23 mouse cellular contexts compared by ENCODE assay signal in genomic region chr11:46753662-46754061, GRCm38 (mm10). TPM values are rescaled to one million over a fixed set of nuclear protein-coding genes. Genes with fewer than 3 reads are reported as not detected.
DNase-seq lines count a peak whose midpoint lies in the region; ATAC-seq and TF ChIP-seq lines count a peak whose summit lies in the region.
"Had no signal": no experiment of that assay in that cellular context is flagged by ENCODE, and none has a peak within 500 bp of the region (broad histone marks: within the 10 kb centered on the region; RNA-seq: fewer than 3 reads in every experiment).

No protein-coding gene starts in this region.

- 30% methylated on average over 2 of the region's 2 CpGs for WGBS in kidney, embryonic 14.5 days
- 29% methylated on average over 2 of the region's 2 CpGs for WGBS in lung, postnatal 0 days
- 69% methylated on average over 2 of the region's 2 CpGs for WGBS in embryonic facial prominence, embryonic 10.5 days

- no peak overlapping the region for H3K4me2 ChIP-seq in kidney, embryonic 14.5 days (replicated peaks; ENCODE audit: low read depth, low read length)
- no peak overlapping the region for H3K4me2 ChIP-seq in lung, postnatal 0 days (replicated peaks; ENCODE audit: low read depth, low read length)
- H3K4me2 ChIP-seq: embryonic facial prominence, embryonic 15.5 days; heart, embryonic 13.5 days; hindbrain, embryonic 13.5 days had no signal

- peak; percentile 35; the same call in 1 of the 2 replicates for ATAC-seq in kidney, embryonic 14.5 days (ENCODE audit: low FRiP score, low TSS enrichment)
- ATAC-seq in lung, postnatal 0 days, result peak; percentile 58
- ATAC-seq: forebrain, embryonic 14.5 days; hindbrain, postnatal 0 days had no signal

- no peak for DNase-seq in kidney, adult 18-20 months
- peak; percentile 20 for DNase-seq in lung, postnatal 0 days (ENCODE audit: low spot score)
- no peak for DNase-seq in lung, postnatal 4 days
- DNase-seq in embryonic facial prominence, embryonic 10.5 days (ENCODE audit: low spot score), result peak; percentile 9
- peak; percentile 23 for DNase-seq in yolk sac, embryonic 10.5 days (ENCODE audit: low spot score)
- no peak for DNase-seq in ovary, postnatal 14 days (ENCODE audit: low spot score)
- DNase-seq: adrenal gland, adult 2 months; adrenal gland, postnatal 25 days; cerebellum, adult 18-20 months; cerebellum, adult 9-11 months; cerebellum, postnatal 36 days; gastrocnemius, adult 2 months; gastrocnemius, postnatal 25 days; heart, postnatal 4 days had no signal

- H3K9ac ChIP-seq in kidney, embryonic 14.5 days (ENCODE audit: low read depth, low read length), result no peak overlapping the region
- H3K9ac ChIP-seq in lung, postnatal 0 days (replicated peaks; ENCODE audit: low read depth), result no peak overlapping the region
- H3K9ac ChIP-seq: embryonic facial prominence, embryonic 15.5 days; heart, embryonic 13.5 days; hindbrain, embryonic 13.5 days had no signal

- no peak overlapping the region for H3K27ac ChIP-seq in kidney, embryonic 14.5 days (ENCODE audit: low read depth, low read length)
- no peak overlapping the region for H3K27ac ChIP-seq in lung, postnatal 0 days (ENCODE audit: low read length)
- H3K27ac ChIP-seq in embryonic facial prominence, embryonic 10.5 days (replicated peaks), result no peak overlapping the region
- H3K27ac ChIP-seq: embryonic facial prominence, embryonic 15.5 days; forebrain, embryonic 10.5 days; gastrocnemius, adult 2 months; heart, embryonic 13.5 days; hindbrain, embryonic 13.5 days; hindbrain, postnatal 0 days had no signal

- no peak for TF ChIP-seq EP300 in lung, postnatal 0 days (IDR thresholded peaks at IDR 0.05)

- no peaks in the 10 kb centered on the region for H3K4me1 ChIP-seq in kidney, embryonic 14.5 days (ENCODE audit: control insufficient read depth, insufficient read depth, low read length)
- H3K4me1 ChIP-seq in lung, postnatal 0 days (ENCODE audit: insufficient read depth, low read depth, low read length), result no peaks in the 10 kb centered on the region
- H3K4me1 ChIP-seq in embryonic facial prominence, embryonic 10.5 days, result no peaks in the 10 kb centered on the region
- H3K4me1 ChIP-seq: embryonic facial prominence, embryonic 15.5 days; heart, embryonic 13.5 days; hindbrain, embryonic 13.5 days had no signal

- H3K9me3 ChIP-seq in kidney, embryonic 14.5 days (ENCODE audit: control insufficient read depth, low read length), result no peaks in the 10 kb centered on the region
- no peaks in the 10 kb centered on the region for H3K9me3 ChIP-seq in lung, postnatal 0 days (ENCODE audit: low read length)
- H3K9me3 ChIP-seq in embryonic facial prominence, embryonic 10.5 days, result no peaks in the 10 kb centered on the region
- H3K9me3 ChIP-seq: embryonic facial prominence, embryonic 15.5 days; forebrain, embryonic 10.5 days; heart, embryonic 13.5 days; hindbrain, embryonic 13.5 days had no signal

- H3K27me3 ChIP-seq in kidney, embryonic 14.5 days (ENCODE audit: control insufficient read depth, insufficient read depth, low read length), result no peaks in the 10 kb centered on the region
- H3K27me3 ChIP-seq in lung, postnatal 0 days (replicated peaks; ENCODE audit: insufficient read depth, low read length), result no peaks in the 10 kb centered on the region
- no peaks in the 10 kb centered on the region for H3K27me3 ChIP-seq in embryonic facial prominence, embryonic 10.5 days (replicated peaks; ENCODE audit: low read depth, poor library complexity, severe bottlenecking)
- H3K27me3 ChIP-seq: embryonic facial prominence, embryonic 15.5 days; heart, embryonic 13.5 days had no signal

- H3K36me3 ChIP-seq in kidney, embryonic 14.5 days (ENCODE audit: control insufficient read depth, insufficient read depth, low read length), result no peaks in the 10 kb centered on the region
- H3K36me3 ChIP-seq in lung, postnatal 0 days (ENCODE audit: insufficient read depth, low read length), result no peaks in the 10 kb centered on the region
- no peaks in the 10 kb centered on the region for H3K36me3 ChIP-seq in embryonic facial prominence, embryonic 10.5 days (replicated peaks)
- H3K36me3 ChIP-seq: embryonic facial prominence, embryonic 15.5 days; forebrain, embryonic 10.5 days; heart, embryonic 13.5 days; hindbrain, embryonic 13.5 days had no signal

- TF ChIP-seq CTCF in lung, postnatal 0 days (IDR thresholded peaks at IDR 0.05), result no peak

- no peak overlapping the region for H3K4me3 ChIP-seq in kidney, embryonic 14.5 days (ENCODE audit: low read length)
- H3K4me3 ChIP-seq in lung, postnatal 0 days (ENCODE audit: low read depth, low read length), result no peak overlapping the region
- H3K4me3 ChIP-seq in embryonic facial prominence, embryonic 10.5 days, result no peak overlapping the region
- H3K4me3 ChIP-seq: embryonic facial prominence, embryonic 15.5 days; erythroblast, embryonic 14.5 days; forebrain, embryonic 10.5 days; gastrocnemius, adult 2 months; heart, embryonic 13.5 days; hindbrain, embryonic 13.5 days had no signal

RNA-seq across cellular contexts. Expression of gene Havcr1, which starts 18.8 kb away (rescaled TPM):
- polyA plus RNA-seq in kidney, embryonic 14.5 days (2014; fragmentation: Nextera tagmentation; extraction: Ambion mirVana), result 0.34 TPM in 1 of 2 replicates, not detected in the other
- 0.33 and 0.51 TPM in 2 replicates for polyA plus RNA-seq in lung, postnatal 0 days (2015; fragmentation: Nextera tagmentation; extraction: Ambion mirVana)
- not detected in 2 replicates for polyA plus RNA-seq in embryonic facial prominence, embryonic 10.5 days (2016; fragmentation: Nextera tagmentation; extraction: Ambion mirVana)
- polyA plus RNA-seq: adrenal gland, adult 2 months; erythroblast, embryonic 14.5 days; forebrain, embryonic 10.5 days; forebrain, embryonic 14.5 days; heart, embryonic 13.5 days; heart, postnatal 0 days; hindbrain, embryonic 13.5 days; hindbrain, postnatal 0 days had no signal

RNA-seq across cellular contexts. Expression of gene Timd2, which starts 46.8 kb away (rescaled TPM):
- polyA plus RNA-seq in kidney, embryonic 14.5 days (2014; fragmentation: Nextera tagmentation; extraction: Ambion mirVana), result not detected in 2 replicates
- polyA plus RNA-seq in lung, postnatal 0 days (2015; fragmentation: Nextera tagmentation; extraction: Ambion mirVana), result 0.12 TPM in 1 of 2 replicates, not detected in the other
- 0.15 TPM in 1 of 2 replicates, not detected in the other for polyA plus RNA-seq in embryonic facial prominence, embryonic 10.5 days (2016; fragmentation: Nextera tagmentation; extraction: Ambion mirVana)
- polyA plus RNA-seq: adrenal gland, adult 2 months; erythroblast, embryonic 14.5 days; heart, postnatal 0 days; hindbrain, embryonic 13.5 days; hindbrain, postnatal 0 days had no signal

RNA-seq across cellular contexts. Expression of gene Timd4, which starts 56.9 kb away (rescaled TPM):
- polyA plus RNA-seq in kidney, embryonic 14.5 days (2014; fragmentation: Nextera tagmentation; extraction: Ambion mirVana), result 0.29 and 0.31 TPM in 2 replicates
- polyA plus RNA-seq in lung, postnatal 0 days (2015; fragmentation: Nextera tagmentation; extraction: Ambion mirVana), result 0.13 and 0.14 TPM in 2 replicates
- 0.27 TPM in 1 of 2 replicates, not detected in the other for polyA plus RNA-seq in embryonic facial prominence, embryonic 10.5 days (2016; fragmentation: Nextera tagmentation; extraction: Ambion mirVana)
- polyA plus RNA-seq: heart, postnatal 0 days had no signal

Comparison
In these comparisons a context has a peak if more than half of its experiments do, and no peak if none do; other contexts are left out.
1. DNase-seq: peak in lung, postnatal 0 days (single experiment), embryonic facial prominence, embryonic 10.5 days (single experiment) and yolk sac, embryonic 10.5 days (single experiment); none in kidney, adult 18-20 months (single experiment), lung, postnatal 4 days (0 of 2) and ovary, postnatal 14 days (single experiment).